Mouse (Mus musculus) heart, embryonic 15.5 days (tissue): ENCODE results near the gene Slc5a11. TPM values are rescaled to one million over a fixed set of nuclear protein-coding genes. Genes with fewer than 3 reads are reported as not detected.
A peak's percentile ranks its signal among the peaks of the same experiment; 100 is the strongest.

Experiments used
- ATAC-seq: fragments of 200-750 bp; cut with Nextera tagmentation; replicated peaks from 2 replicates; pipeline ENCODE4 v1.8.0; 2017; ENCODE audit warnings: low read depth, moderate TSS enrichment; ENCODE audit not compliant: insufficient number of reproducible peaks, insufficient read depth, low FRiP score
- H3K27ac ChIP-seq: fragments of 300-500 bp; sonication (generic); 2 replicates; pipeline ENCODE4 v1.5.1; 2015; ENCODE audit warnings: mild to moderate bottlenecking, inconsistent platforms
- H3K27me3 ChIP-seq: fragments of 300-500 bp; sonication (generic); 2 replicates; pipeline ENCODE4 v1.6.1; 2015; ENCODE audit warnings: inconsistent platforms
- H3K36me3 ChIP-seq: fragments of 300-500 bp; sonication (generic); 2 replicates; pipeline ENCODE4 v1.6.1; 2015; ENCODE audit warnings: mild to moderate bottlenecking, inconsistent platforms
- H3K4me1 ChIP-seq: fragments of 300-500 bp; sonication (generic); replicated peaks from 2 replicates; pipeline ENCODE4 v1.6.1; 2015; ENCODE audit warnings: inconsistent platforms
- H3K4me2 ChIP-seq: fragments of 300-500 bp; sonication (generic); 2 replicates; pipeline ENCODE4 v1.6.1; 2015; ENCODE audit warnings: inconsistent platforms, mild to moderate bottlenecking, moderate library complexity
- H3K4me3 ChIP-seq: fragments of 300-500 bp; sonication (generic); 2 replicates; pipeline ENCODE4 v1.5.1; 2015; ENCODE audit warnings: mild to moderate bottlenecking, inconsistent platforms
- H3K9ac ChIP-seq: fragments of 300-500 bp; sonication (generic); 2 replicates; pipeline ENCODE4 v1.6.1; 2015; ENCODE audit warnings: mild to moderate bottlenecking, inconsistent platforms
- H3K9me3 ChIP-seq: fragments of 300-500 bp; sonication (generic); replicated peaks from 2 replicates; pipeline ENCODE4 v1.6.1; 2016; ENCODE audit warnings: inconsistent platforms
- WGBS: fragments of 180-500 bp; shearing (Covaris S2); methylation state at CpG from one replicate; pipeline ENCODE4 v1.1.7; 2015; ENCODE audit warnings: mixed read lengths; 5-methylcytosine and 5-hydroxymethylcytosine counted together
- polyA plus RNA-seq: library from polyadenylated mRNA; unstranded; fragments of >200 nt; fragmentation: Nextera tagmentation; extraction: Ambion mirVana; gene quantifications from 2 replicates; pipeline ENCODE4 v1.2.1, GENCODE M21; 2015

Slc5a11 gene
- polyA plus RNA-seq, 1 experiment from 2014 or later: not detected

DNA sequence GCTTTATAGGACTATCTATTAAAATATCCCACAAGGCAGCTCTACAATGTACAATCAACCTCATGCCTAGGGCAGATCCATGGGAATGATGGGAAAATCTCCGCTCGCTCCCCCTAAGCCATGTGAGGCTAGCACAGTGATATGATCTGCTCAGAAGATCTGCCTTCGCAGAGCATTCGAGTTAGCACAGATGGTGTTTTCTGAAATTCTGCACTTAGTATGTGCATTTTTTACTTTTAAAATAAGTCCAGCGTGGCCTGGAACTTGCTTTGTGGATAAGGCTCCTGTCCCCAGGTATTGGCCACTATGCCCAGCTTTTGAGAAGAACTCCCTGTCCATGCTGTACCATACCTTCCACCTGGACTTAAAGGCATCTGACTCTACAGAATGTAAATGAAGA, 71.3 kb downstream of the Slc5a11 start:
- Histone ChIP-seq H3K27me3 (no peaks in the 10 kb centered on the region), H3K4me2 (no peak overlapping the region), H3K4me1 (peaks cover 4% of the 10 kb centered on the region; the same call in 1 of the 2 replicates), H3K27ac (no peak overlapping the region), H3K36me3 (peaks cover 17% of the 10 kb centered on the region; the same call in 1 of the 2 replicates), H3K9me3 (no peaks in the 10 kb centered on the region), H3K4me3 (no peak overlapping the region), H3K9ac (no peak overlapping the region)
- no peak for ATAC-seq
- WGBS: 96% methylated on average over 5 of the region's 5 CpGs

DNA sequence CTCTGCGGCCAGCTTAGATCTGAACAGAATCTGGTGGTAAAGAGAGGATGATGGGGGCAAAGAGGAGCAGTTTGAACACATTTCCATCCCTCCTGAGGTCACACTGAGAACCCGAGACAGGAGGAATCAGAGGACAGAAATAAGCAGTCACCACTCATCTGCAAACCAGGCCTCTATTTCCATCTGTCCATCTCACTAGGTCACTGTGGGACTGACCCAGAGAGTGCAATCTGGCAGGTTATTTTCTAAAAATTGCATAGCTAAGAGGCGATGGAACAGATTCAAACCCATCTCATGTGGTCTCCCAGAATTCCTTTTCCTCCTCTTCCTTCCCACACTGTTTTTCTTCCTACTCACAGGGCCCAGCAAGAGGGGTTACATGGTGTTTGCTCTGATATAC, 73.3 kb downstream of the Slc5a11 start:
- no peak overlapping the region for H3K9ac ChIP-seq

DNA sequence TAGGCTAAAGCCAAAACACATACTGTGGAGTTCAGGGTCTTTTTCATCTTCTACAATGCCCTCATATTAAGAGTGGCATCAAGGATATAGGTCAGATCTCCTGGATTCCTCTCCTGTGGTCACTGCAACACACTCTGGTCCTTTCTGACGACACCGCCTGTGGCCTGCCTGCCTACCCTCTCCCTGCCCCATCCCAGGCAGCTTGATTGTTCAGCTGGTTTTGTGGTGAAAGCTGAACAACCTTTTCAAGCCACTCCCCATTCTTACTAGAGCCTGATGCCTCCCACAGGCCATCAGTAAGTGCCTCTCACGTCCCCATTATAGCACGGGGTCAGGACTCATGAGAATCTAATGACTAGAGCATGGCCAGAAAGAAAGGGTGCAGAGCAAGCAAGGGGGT, 74.6 kb downstream of the Slc5a11 start:
- Histone ChIP-seq H3K4me1 (peaks cover 10% of the 10 kb centered on the region), H3K36me3 (peaks cover 20% of the 10 kb centered on the region; the same call in 1 of the 2 replicates), H3K9me3 (no peaks in the 10 kb centered on the region), H3K4me2 (no peak overlapping the region), H3K27me3 (no peaks in the 10 kb centered on the region), H3K4me3 (no peak overlapping the region), H3K27ac (no peak overlapping the region), H3K9ac (no peak overlapping the region)
- ATAC-seq: no peak
- 76% methylated on average over 4 of the region's 4 CpGs for WGBS

More for the DNA sequence above, 73.3 kb downstream of the Slc5a11 start:
- Histone ChIP-seq H3K27ac (no peak overlapping the region), H3K4me2 (no peak overlapping the region), H3K4me1 (peaks cover 10% of the 10 kb centered on the region), H3K36me3 (peaks cover 20% of the 10 kb centered on the region; the same call in 1 of the 2 replicates), H3K9me3 (no peaks in the 10 kb centered on the region), H3K4me3 (no peak overlapping the region), H3K27me3 (no peaks in the 10 kb centered on the region)
- ATAC-seq: no peak
- WGBS: 83% methylated on average over 3 of the region's 3 CpGs

DNA sequence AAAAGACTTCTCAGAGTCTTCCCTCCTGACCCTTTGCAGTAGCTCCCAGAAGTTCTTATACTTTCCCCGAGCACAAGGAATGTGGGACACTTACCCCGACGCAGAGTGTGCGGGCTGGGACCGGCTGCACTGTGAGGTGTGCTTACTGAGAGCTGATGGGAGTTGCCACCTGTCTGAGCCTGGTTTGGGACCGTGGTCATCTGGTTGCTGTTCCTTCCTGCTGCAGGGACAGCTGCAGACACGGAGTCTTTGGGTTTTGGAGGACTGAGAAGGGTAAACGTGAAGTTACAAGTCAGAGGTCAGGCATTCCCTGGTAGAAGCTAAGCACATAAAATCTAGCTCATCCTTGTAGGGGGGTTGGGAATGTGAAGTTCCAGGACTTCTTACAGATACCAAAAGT, 77.4 kb downstream of the Slc5a11 start:
- WGBS: 75% methylated on average over 8 of the region's 8 CpGs
- Histone ChIP-seq H3K27ac (no peak overlapping the region), H3K4me1 (peaks cover 10% of the 10 kb centered on the region), H3K36me3 (peaks cover 24% of the 10 kb centered on the region), H3K4me2 (no peak overlapping the region), H3K9me3 (no peaks in the 10 kb centered on the region), H3K27me3 (no peaks in the 10 kb centered on the region), H3K9ac (no peak overlapping the region), H3K4me3 (no peak overlapping the region)
- ATAC-seq: no peak

DNA sequence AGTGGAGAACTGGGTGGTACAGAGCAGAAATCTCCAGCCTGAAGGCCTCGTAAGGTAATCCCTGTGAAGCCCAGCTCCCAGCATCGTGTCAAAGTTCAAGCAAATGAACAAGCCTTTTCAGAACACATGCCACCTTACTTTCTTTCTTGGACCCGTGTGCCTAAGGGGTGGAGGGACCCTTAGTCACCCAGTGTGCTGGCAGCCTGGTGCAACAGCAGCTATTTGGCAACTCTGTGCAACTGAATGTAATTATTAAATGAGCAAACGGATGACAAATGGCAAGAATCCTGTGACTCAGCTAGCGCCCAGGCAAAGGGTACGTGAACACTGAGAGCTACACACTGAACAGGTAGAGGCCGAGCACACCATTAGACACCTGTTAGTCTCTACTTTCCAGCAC, 79.3 kb downstream of the Slc5a11 start:
- Histone ChIP-seq H3K4me3 (no peak overlapping the region), H3K9me3 (no peaks in the 10 kb centered on the region), H3K27ac (no peak overlapping the region), H3K4me1 (peaks cover 26% of the 10 kb centered on the region), H3K4me2 (no peak overlapping the region), H3K27me3 (no peaks in the 10 kb centered on the region), H3K9ac (no peak overlapping the region), H3K36me3 (peaks cover 28% of the 10 kb centered on the region)
- no peak for ATAC-seq
- WGBS: 91% methylated on average over 7 of the region's 7 CpGs

DNA sequence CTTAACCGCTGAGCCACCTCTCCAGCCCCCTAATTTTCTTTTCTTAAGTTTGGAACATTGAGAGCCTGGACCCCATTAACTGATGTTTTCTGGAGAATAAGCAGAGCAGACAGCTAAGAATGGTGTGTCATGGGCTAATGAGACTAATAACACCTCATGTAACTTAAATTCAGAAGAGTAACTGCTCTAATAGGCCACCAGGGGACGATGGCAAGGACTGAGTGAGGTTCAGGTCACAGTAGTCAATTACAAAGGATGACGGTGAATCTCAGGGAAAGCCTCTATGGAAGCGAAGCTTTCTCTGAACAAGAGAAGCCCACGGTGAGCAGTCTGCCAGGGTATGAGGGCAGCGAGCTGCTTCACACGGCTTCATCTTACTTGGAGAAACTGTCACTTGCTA, 80.8 kb downstream of the Slc5a11 start:
- no peak overlapping the region for H3K27ac ChIP-seq
- H3K9me3 ChIP-seq: no peaks in the 10 kb centered on the region
- H3K4me3 ChIP-seq: no peak overlapping the region
- ATAC-seq: no peak
- peaks cover 29% of the 10 kb centered on the region for H3K36me3 ChIP-seq
- H3K9ac ChIP-seq: no peak overlapping the region
- H3K27me3 ChIP-seq: no peaks in the 10 kb centered on the region
- H3K4me2 ChIP-seq: no peak overlapping the region
- peaks cover 29% of the 10 kb centered on the region for H3K4me1 ChIP-seq
- WGBS: 81% methylated on average over 7 of the region's 7 CpGs

DNA sequence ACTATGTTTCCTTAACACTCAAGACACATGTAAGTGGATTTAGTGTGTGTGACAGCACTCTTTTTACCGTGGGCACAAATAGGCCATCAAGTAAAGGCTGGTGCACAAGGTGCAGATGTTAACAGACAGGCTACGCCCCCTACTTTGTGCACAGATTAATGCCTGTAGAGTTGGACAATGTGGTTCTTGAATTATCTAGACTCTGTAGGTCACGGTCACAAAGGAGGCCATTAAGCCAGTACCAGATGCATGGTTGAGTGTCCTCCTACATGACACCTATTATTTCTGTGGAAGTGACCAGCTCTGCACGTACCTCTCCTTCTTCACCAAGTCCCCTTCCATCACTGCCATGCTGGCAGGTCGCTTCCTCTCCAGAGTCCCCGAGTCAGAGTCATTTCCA, 81.5 kb downstream of the Slc5a11 start:
- Histone ChIP-seq H3K27ac (no peak overlapping the region), H3K4me1 (peaks cover 29% of the 10 kb centered on the region), H3K27me3 (no peaks in the 10 kb centered on the region), H3K9me3 (no peaks in the 10 kb centered on the region), H3K4me2 (no peak overlapping the region), H3K4me3 (no peak overlapping the region), H3K9ac (no peak overlapping the region), H3K36me3 (peaks cover 25% of the 10 kb centered on the region)
- ATAC-seq: no peak
- WGBS: 86% methylated on average over 6 of the region's 6 CpGs

DNA sequence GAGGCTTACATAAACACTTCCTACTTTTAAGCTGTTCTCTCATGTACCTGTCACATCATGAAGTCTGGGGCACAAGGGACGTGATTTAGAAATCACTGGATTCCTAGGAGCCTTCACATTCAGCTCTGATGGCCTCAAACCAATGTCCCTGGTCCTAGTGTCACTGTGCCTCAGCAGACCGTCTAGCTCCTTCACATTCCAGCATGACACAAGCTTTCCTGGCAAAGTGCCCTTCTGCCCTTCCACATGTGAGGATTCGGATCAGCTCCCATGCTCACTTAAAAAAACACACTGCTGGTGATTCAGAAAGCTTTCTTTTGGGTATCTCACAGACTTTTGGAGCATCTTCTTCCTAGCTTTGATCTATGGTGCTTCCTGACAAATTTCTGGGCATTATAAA, 83.6 kb downstream of the Slc5a11 start:
- 18% methylated on average over 3 of the region's 3 CpGs for WGBS
- Histone ChIP-seq H3K9ac (no peak overlapping the region), H3K4me1 (peaks cover 20% of the 10 kb centered on the region), H3K4me2 (no peak overlapping the region), H3K27me3 (no peaks in the 10 kb centered on the region), H3K9me3 (no peaks in the 10 kb centered on the region), H3K36me3 (peaks cover 30% of the 10 kb centered on the region), H3K27ac (peak overlapping the region; percentile 48), H3K4me3 (no peak overlapping the region)
- ATAC-seq: no peak; the same call in 1 of the 2 replicates

DNA sequence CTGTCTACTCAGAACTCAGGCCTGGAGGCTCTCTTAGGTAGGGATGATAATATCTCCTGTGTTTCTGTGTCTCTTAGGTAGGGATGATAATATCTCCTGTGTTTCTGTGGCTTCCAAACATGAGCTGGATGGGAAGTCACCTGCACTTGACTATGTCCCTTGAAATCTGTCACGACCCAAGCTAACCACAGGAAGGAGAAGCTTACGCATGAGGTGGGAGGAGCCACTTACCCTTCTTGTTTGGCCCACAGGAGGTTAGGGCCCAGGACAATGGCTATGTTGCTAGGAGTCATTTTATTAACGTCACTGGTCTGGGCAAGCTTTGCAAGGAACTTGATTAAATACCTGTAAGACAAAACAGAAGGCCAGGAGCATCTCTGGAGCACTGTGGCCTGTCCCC, 85.7 kb downstream of the Slc5a11 start:
- no peak for ATAC-seq
- H3K4me2 ChIP-seq: no peak overlapping the region
- H3K27ac ChIP-seq: no peak overlapping the region
- H3K9me3 ChIP-seq: no peaks in the 10 kb centered on the region
- H3K9ac ChIP-seq: no peak overlapping the region
- WGBS: 81% methylated on average over 3 of the region's 3 CpGs
- H3K4me3 ChIP-seq: no peak overlapping the region
- H3K27me3 ChIP-seq: no peaks in the 10 kb centered on the region
- H3K36me3 ChIP-seq: peaks cover 30% of the 10 kb centered on the region
- peaks cover 19% of the 10 kb centered on the region for H3K4me1 ChIP-seq

DNA sequence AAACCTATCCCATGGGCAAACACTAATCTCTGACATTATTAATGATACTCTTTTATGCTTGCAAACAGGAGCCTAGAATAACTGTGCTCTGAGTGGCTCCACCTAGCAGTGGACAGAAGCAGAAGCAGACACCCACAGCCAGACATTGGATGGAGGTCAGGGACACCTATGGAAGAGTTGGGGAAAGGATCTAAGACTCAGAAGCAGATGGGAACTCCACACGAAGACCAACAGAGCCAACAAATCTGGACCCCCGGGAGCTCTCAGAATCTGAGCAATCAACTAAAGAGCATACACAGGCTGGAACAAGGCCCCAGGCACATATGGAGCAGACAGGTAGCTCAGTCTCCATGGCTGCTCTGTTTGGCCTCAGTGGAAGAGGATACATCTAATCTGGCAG, 90.8 kb downstream of the Slc5a11 start:
- Histone ChIP-seq H3K27ac (no peak overlapping the region), H3K9ac (no peak overlapping the region), H3K4me2 (no peak overlapping the region), H3K4me1 (no peaks in the 10 kb centered on the region), H3K27me3 (no peaks in the 10 kb centered on the region), H3K9me3 (no peaks in the 10 kb centered on the region), H3K36me3 (peaks cover 39% of the 10 kb centered on the region), H3K4me3 (no peak overlapping the region)
- 67% methylated on average over 2 of the region's 2 CpGs for WGBS
- no peak for ATAC-seq

DNA sequence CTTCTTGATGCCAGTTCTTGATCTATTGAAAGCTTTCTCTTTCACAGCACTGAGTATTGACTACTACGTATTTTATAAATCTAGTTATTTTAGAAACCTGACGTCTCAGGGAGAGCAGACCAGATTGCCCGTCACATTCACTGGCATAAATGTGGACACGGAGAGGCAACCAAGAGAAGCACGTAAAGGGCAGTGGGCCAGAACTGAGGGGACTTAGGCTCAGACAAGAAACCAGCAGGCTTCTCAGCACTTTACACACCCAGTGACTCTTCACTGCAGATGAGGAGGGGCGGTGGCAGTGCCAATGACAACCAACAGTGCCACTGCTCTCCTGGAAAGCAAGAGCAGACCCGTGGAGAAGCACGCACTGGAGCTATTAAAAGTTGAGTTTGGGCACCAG, 92.7 kb downstream of the Slc5a11 start:
- no peak overlapping the region for H3K27ac ChIP-seq
- H3K4me1 ChIP-seq: no peaks in the 10 kb centered on the region
- H3K4me2 ChIP-seq: no peak overlapping the region
- no peak overlapping the region for H3K9ac ChIP-seq
- no peaks in the 10 kb centered on the region for H3K9me3 ChIP-seq
- H3K4me3 ChIP-seq: no peak overlapping the region
- H3K27me3 ChIP-seq: no peaks in the 10 kb centered on the region
- ATAC-seq: no peak
- H3K36me3 ChIP-seq: peaks cover 48% of the 10 kb centered on the region
- 95% methylated on average over 8 of the region's 8 CpGs for WGBS

DNA sequence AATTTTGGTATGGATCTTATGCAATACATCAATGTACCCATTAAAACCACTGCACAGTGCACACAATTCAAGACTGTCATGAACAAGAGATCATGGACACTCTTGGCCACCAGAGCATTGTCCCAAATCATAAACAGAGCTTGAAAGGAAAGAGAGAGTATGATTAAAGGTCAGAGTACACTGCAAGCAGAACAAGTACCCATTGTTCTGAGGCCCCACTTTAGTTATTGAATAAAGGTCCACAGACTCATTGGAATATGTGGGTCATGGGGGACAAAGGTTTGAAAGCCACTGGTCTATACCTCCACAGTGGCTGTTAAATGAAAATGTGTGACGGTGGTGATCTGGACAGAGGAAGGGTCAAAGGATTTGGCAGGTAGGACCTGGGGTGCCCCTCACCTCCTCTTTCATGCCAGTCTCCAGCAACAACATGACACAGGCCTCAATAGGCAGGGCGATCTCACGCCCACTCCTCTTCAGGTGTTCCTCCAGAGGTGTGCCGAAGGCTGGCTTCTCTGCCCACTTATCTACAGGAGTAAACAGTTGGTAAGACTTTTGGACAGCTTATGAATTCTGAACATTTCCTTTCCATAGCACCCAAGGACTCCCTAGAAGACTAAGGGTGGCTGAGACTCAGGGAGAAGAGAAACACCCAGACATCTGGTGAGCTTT, 93.4 kb downstream of the Slc5a11 start:
- H3K4me2 ChIP-seq: no peak overlapping the region
- H3K9ac ChIP-seq: no peak overlapping the region
- no peak for ATAC-seq
- peaks cover 47% of the 10 kb centered on the region for H3K36me3 ChIP-seq
- WGBS: 95% methylated on average over 4 of the region's 4 CpGs
- no peak overlapping the region for H3K4me3 ChIP-seq
- H3K27ac ChIP-seq: no peak overlapping the region
- H3K27me3 ChIP-seq: no peaks in the 10 kb centered on the region
- H3K4me1 ChIP-seq: no peaks in the 10 kb centered on the region
- H3K9me3 ChIP-seq: no peaks in the 10 kb centered on the region
